Mouse (Mus musculus) right cerebral cortex, adult 18-20 months (tissue): ENCODE measurements around the gene Pms2.

Experiments
- DNase-seq: peaks from one replicate; pipeline ENCODE4 v3.0.0; 2022; ENCODE audit warnings: mixed read lengths

The Pms2 gene

GRCm38 (mm10) chr5:143933414-143933813 lies 23.6 kb downstream of the Pms2 start:
- DNase-seq: no peak

- no peak for DNase-seq
These were observed 24.1 kb downstream of the Pms2 start for GRCm38 (mm10) chr5:143933875-143934274.

GRCm38 (mm10) chr5:143936156-143936555 lies 26.4 kb downstream of the Pms2 start:
- DNase-seq: no peak

GRCm38 (mm10) chr5:143941588-143941987 lies 31.8 kb downstream of the Pms2 start:
- no peak for DNase-seq

- DNase-seq: peak; percentile 88
These were observed 33.7 kb downstream of the Pms2 start for GRCm38 (mm10) chr5:143943231-143944125.

GRCm38 (mm10) chr5:143948361-143948760 lies 38.6 kb downstream of the Pms2 start:
- DNase-seq: no peak

- DNase-seq: no peak
These were observed 40.3 kb downstream of the Pms2 start for GRCm38 (mm10) chr5:143950016-143950415.

- no peak for DNase-seq
These were observed 47.3 kb downstream of the Pms2 start for GRCm38 (mm10) chr5:143957101-143957500.

GRCm38 (mm10) chr5:143959551-143959950 lies 49.8 kb downstream of the Pms2 start:
- no peak for DNase-seq

GRCm38 (mm10) chr5:143961176-143961575 lies 51.4 kb downstream of the Pms2 start:
- DNase-seq: no peak

GRCm38 (mm10) chr5:143965586-143966345 lies 56.0 kb downstream of the Pms2 start:
- DNase-seq: no peak

GRCm38 (mm10) chr5:143966671-143967070 lies 56.9 kb downstream of the Pms2 start:
- no peak for DNase-seq

- DNase-seq: no peak
These were observed 62.9 kb downstream of the Pms2 start for GRCm38 (mm10) chr5:143972628-143973027.

GRCm38 (mm10) chr5:143974931-143975630 lies 65.3 kb downstream of the Pms2 start:
- peak; percentile 55 for DNase-seq

GRCm38 (mm10) chr5:143975631-143975933 lies 65.8 kb downstream of the Pms2 start:
- DNase-seq: no peak

- DNase-seq: no peak
These were observed 66.5 kb downstream of the Pms2 start for GRCm38 (mm10) chr5:143976232-143976631.

- DNase-seq: no peak
These were observed 67.1 kb downstream of the Pms2 start for GRCm38 (mm10) chr5:143976726-143977431.

- DNase-seq: no peak
These were observed 71.1 kb downstream of the Pms2 start for GRCm38 (mm10) chr5:143980858-143981257.

GRCm38 (mm10) chr5:143982361-143982760 lies 72.6 kb downstream of the Pms2 start:
- DNase-seq: no peak
